Mouse (Mus musculus) cerebellum, postnatal 10 days (tissue): ENCODE results near the gene Serpina3i.

Source experiments
- DNase-seq, 2 experiments: peaks; one replicate each; pipeline ENCODE4 v3.0.0; 2021; ENCODE audit warnings: mixed read lengths in 2 of 2

Gene Serpina3i

GRCm38 (mm10) chr12:104305991-104306390, 43.1 kb downstream of the Serpina3i start:
- DNase-seq = no peak

DNA sequence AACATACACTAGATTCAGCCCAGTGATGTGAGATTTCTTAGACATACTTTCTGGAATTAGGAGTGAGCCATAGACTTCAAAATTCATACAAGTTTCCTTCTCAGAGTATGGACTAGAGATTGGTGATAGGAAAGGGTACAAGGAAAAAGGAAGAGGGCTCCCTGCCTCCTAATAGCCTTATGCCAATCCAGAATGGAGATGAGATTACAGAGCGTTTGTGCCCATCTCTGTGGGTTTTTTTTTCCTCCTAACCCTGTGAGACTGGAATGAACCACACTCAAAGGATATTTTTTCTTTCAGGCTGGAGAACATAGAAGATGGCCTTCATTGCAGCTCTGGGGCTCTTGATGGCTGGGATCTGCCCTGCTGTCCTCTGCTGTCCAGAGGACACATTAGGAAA, 51.3 kb downstream of the Serpina3i start, which contains the start of gene Serpina3j:
Serpina3j (plus strand) TSS at position 301 of the 400 bp plus-strand sequence.
- no peak for DNase-seq
